Mouse (Mus musculus) erythroid progenitor cell, adult 5-6 weeks (primary cell): ENCODE measurements around the gene Zfp488. TPM values are rescaled to one million over a fixed set of nuclear protein-coding genes. Genes with fewer than 3 reads are reported as not detected.

ENCODE experiments used
- ATAC-seq: replicated peaks from 2 replicates; pipeline ENCODE4 v1.8.0; 2016; ENCODE audit warnings: moderate number of reproducible peaks, mild to moderate bottlenecking, moderate TSS enrichment, inconsistent platforms; ENCODE audit not compliant: poor library complexity, low FRiP score, severe bottlenecking
- total RNA-seq, 2 experiments: library from RNA; stranded (forward) in 1 of 2; stranded (reverse) in 1 of 2; fragments of 150-400 nt in 1 of 2; fragments of 186-747, 209-891 nt in 1 of 2; gene quantifications; 2 replicates each; pipeline versions ENCODE4 v1.2.3 to v1.2.4; 2015 to 2017; ENCODE audit warnings: low replicate concordance in 2 of 2

The Zfp488 gene
- total RNA-seq, 2 experiments from 2014 or later: 0.84 TPM; not detected in 1

GRCm38 (mm10) chr14:33952233-33952981 lies 26.2 kb downstream of the Zfp488 start:
- ATAC-seq: no peak

GRCm38 (mm10) chr14:33946125-33946524 lies 32.4 kb downstream of the Zfp488 start:
- ATAC-seq: no peak

- ATAC-seq: no peak
Measured at GRCm38 (mm10) chr14:33942222-33942621, 36.3 kb downstream of the Zfp488 start.

GRCm38 (mm10) chr14:33940739-33941138 lies 37.8 kb downstream of the Zfp488 start, which contains the start of gene Gdf2:
Gdf2 (plus strand) TSS chr14:33941039.
- ATAC-seq: no peak

GRCm38 (mm10) chr14:33939117-33939516 lies 39.4 kb downstream of the Zfp488 start:
- no peak for ATAC-seq

GRCm38 (mm10) chr14:33933778-33934317 lies 44.7 kb downstream of the Zfp488 start:
- ATAC-seq: no peak

GRCm38 (mm10) chr14:33932935-33933703 lies 45.4 kb downstream of the Zfp488 start:
- ATAC-seq: no peak

GRCm38 (mm10) chr14:33931853-33932252 lies 46.7 kb downstream of the Zfp488 start:
- ATAC-seq: no peak

- no peak for ATAC-seq
Measured at GRCm38 (mm10) chr14:33923168-33924070, 55.1 kb downstream of the Zfp488 start, which contains the start of gene Gdf10. Gdf10 (plus strand) TSS chr14:33923587.

- ATAC-seq: no peak
Measured at GRCm38 (mm10) chr14:33922771-33923167, 55.8 kb downstream of the Zfp488 start.

- no peak for ATAC-seq
Measured at GRCm38 (mm10) chr14:33920727-33921559, 57.6 kb downstream of the Zfp488 start.

Other genes with a start within 250 kb of the Zfp488 start
- not detected in 2 replicates for gene Gdf10, start 55.2 kb downstream of the Zfp488 start, total RNA-seq (2015; ENCODE audit: low replicate concordance)
- gene Gdf10, start 55.2 kb downstream of the Zfp488 start, total RNA-seq (2017; ENCODE audit: low replicate concordance): not detected in 2 replicates
- not detected in 2 replicates for gene Gdf2, start 37.7 kb downstream of the Zfp488 start, total RNA-seq (2015; ENCODE audit: low replicate concordance)
- gene Gdf2, start 37.7 kb downstream of the Zfp488 start, total RNA-seq (2017; ENCODE audit: low replicate concordance): not detected in 2 replicates
- gene Rbp3, start 24.8 kb downstream of the Zfp488 start, total RNA-seq (2015; ENCODE audit: low replicate concordance): not detected in 2 replicates
- gene Rbp3, start 24.8 kb downstream of the Zfp488 start, total RNA-seq (2017; ENCODE audit: low replicate concordance): not detected in 2 replicates
- gene Gm30083, start 36.4 kb upstream of the Zfp488 start, total RNA-seq (2015; ENCODE audit: low replicate concordance): not detected in 2 replicates
- not detected in 2 replicates for gene Gm30083, start 36.4 kb upstream of the Zfp488 start, total RNA-seq (2017; ENCODE audit: low replicate concordance)
- gene Gm5460, start 38.0 kb upstream of the Zfp488 start, total RNA-seq (2015; ENCODE audit: low replicate concordance): not detected in 2 replicates
- gene Gm5460, start 38.0 kb upstream of the Zfp488 start, total RNA-seq (2017; ENCODE audit: low replicate concordance): not detected in 2 replicates
- gene Antxrl, start 73.9 kb upstream of the Zfp488 start, total RNA-seq (2015; ENCODE audit: low replicate concordance): not detected in 2 replicates
- gene Antxrl, start 73.9 kb upstream of the Zfp488 start, total RNA-seq (2017; ENCODE audit: low replicate concordance): not detected in 2 replicates
- not detected in 2 replicates for gene Anxa8, start 107.2 kb upstream of the Zfp488 start, total RNA-seq (2015; ENCODE audit: low replicate concordance)
- gene Anxa8, start 107.2 kb upstream of the Zfp488 start, total RNA-seq (2017; ENCODE audit: low replicate concordance): not detected in 2 replicates
- not detected in 2 replicates for gene A630023A22Rik, start 124.0 kb upstream of the Zfp488 start, total RNA-seq (2015; ENCODE audit: low replicate concordance)
- not detected in 2 replicates for gene A630023A22Rik, start 124.0 kb upstream of the Zfp488 start, total RNA-seq (2017; ENCODE audit: low replicate concordance)
- not detected in 2 replicates for gene Npy4r, start 173.7 kb upstream of the Zfp488 start, total RNA-seq (2015; ENCODE audit: low replicate concordance)
- not detected in 2 replicates for gene Npy4r, start 173.7 kb upstream of the Zfp488 start, total RNA-seq (2017; ENCODE audit: low replicate concordance)
- gene Gprin2, start 222.9 kb upstream of the Zfp488 start, total RNA-seq (2015; ENCODE audit: low replicate concordance): not detected in 2 replicates
- gene Gprin2, start 222.9 kb upstream of the Zfp488 start, total RNA-seq (2017; ENCODE audit: low replicate concordance): not detected in 2 replicates
- gene Syt15, start 240.8 kb upstream of the Zfp488 start, total RNA-seq (2015; ENCODE audit: low replicate concordance): not detected in 2 replicates
- gene Syt15, start 240.8 kb upstream of the Zfp488 start, total RNA-seq (2017; ENCODE audit: low replicate concordance): not detected in 2 replicates